Mouse (Mus musculus): ENCODE measurements around the gene Gm49661. TPM values are rescaled to one million over a fixed set of nuclear protein-coding genes. Genes with fewer than 3 reads are reported as not detected.

Gm49661 gene
- polyA plus RNA-seq, 1 experiment from 2014 or later, result not detected

GRCm38 (mm10) chr8:84917781-84918180 lies 51.5 kb downstream of the Gm49661 start:
- peaks cover 36% of the 10 kb centered on the region for H3K27me3 ChIP-seq (ENCODE audit: control insufficient read depth, insufficient read depth, low read length)
- DNase-seq (ENCODE audit: low spot score) (no peak), ATAC-seq (ENCODE audit: insufficient read depth, low FRiP score, low TSS enrichment) (no peak)
- no peak overlapping the region for H3K27ac ChIP-seq (ENCODE audit: low read depth, low read length)
- H3K4me3 ChIP-seq (ENCODE audit: low read depth, low read length), result no peak overlapping the region
- H3K9me3 ChIP-seq (ENCODE audit: control insufficient read depth, low read length), result no peaks in the 10 kb centered on the region
- no peak overlapping the region for H3K4me2 ChIP-seq (ENCODE audit: low read depth)
- H3K9ac ChIP-seq (ENCODE audit: low read length), result no peak overlapping the region
- 20% methylated on average over 20 of the region's 20 CpGs for WGBS
- no peaks in the 10 kb centered on the region for H3K36me3 ChIP-seq (ENCODE audit: control insufficient read depth, insufficient read depth, low read length)
- H3K4me1 ChIP-seq (ENCODE audit: control insufficient read depth, insufficient read depth, low read length), result peaks cover 2% of the 10 kb centered on the region; the same call in 1 of the 2 replicates

Small RNAs within 50 kb of the gene (microRNA-seq; reads per million reads assigned to microRNA genes)
- gene Gm24197, result not detected

Other genes starting within 250 kb of the Gm49661 start
- 0.84 and 1.8 TPM in 2 replicates for gene G430095P16Rik, start 246.4 kb downstream of the Gm49661 start, polyA plus RNA-seq (2014; fragmentation: Nextera tagmentation; extraction: Ambion mirVana)
- gene Nfix, start 169.1 kb downstream of the Gm49661 start, polyA plus RNA-seq (2014; fragmentation: Nextera tagmentation; extraction: Ambion mirVana), result 3.1 and 3.7 TPM in 2 replicates
- gene Dand5, start 146.6 kb downstream of the Gm49661 start, polyA plus RNA-seq (2014; fragmentation: Nextera tagmentation; extraction: Ambion mirVana), result 4.7 and 7.3 TPM in 2 replicates
- gene Gadd45gip1, start 137.9 kb downstream of the Gm49661 start, polyA plus RNA-seq (2014; fragmentation: Nextera tagmentation; extraction: Ambion mirVana), result 38.6 and 38.7 TPM in 2 replicates
- 101 TPM in 2 replicates for gene Rad23a, start 128.8 kb downstream of the Gm49661 start, polyA plus RNA-seq (2014; fragmentation: Nextera tagmentation; extraction: Ambion mirVana)
- 870 and 925 TPM in 2 replicates for gene Calr, start 122.5 kb downstream of the Gm49661 start, polyA plus RNA-seq (2014; fragmentation: Nextera tagmentation; extraction: Ambion mirVana)
- 95.7 and 104 TPM in 2 replicates for gene Farsa, start 112.4 kb downstream of the Gm49661 start, polyA plus RNA-seq (2014; fragmentation: Nextera tagmentation; extraction: Ambion mirVana)
- 50.5 and 56.9 TPM in 2 replicates for gene Syce2, start 97.3 kb downstream of the Gm49661 start, polyA plus RNA-seq (2014; fragmentation: Nextera tagmentation; extraction: Ambion mirVana)
- 31.5 and 33.7 TPM in 2 replicates for gene Gcdh, start 75.5 kb downstream of the Gm49661 start, polyA plus RNA-seq (2014; fragmentation: Nextera tagmentation; extraction: Ambion mirVana)
- 11.8 and 12.9 TPM in 2 replicates for gene Klf1, start 67.5 kb downstream of the Gm49661 start, polyA plus RNA-seq (2014; fragmentation: Nextera tagmentation; extraction: Ambion mirVana)
- 4.0 and 4.9 TPM in 2 replicates for gene Dnase2a, start 60.9 kb downstream of the Gm49661 start, polyA plus RNA-seq (2014; fragmentation: Nextera tagmentation; extraction: Ambion mirVana)
- 13.8 and 14.6 TPM in 2 replicates for gene Mast1, start 32.1 kb downstream of the Gm49661 start, polyA plus RNA-seq (2014; fragmentation: Nextera tagmentation; extraction: Ambion mirVana)
- gene Rtbdn, start 22.4 kb downstream of the Gm49661 start, polyA plus RNA-seq (2014; fragmentation: Nextera tagmentation; extraction: Ambion mirVana), result 0.25 TPM in 1 of 2 replicates, not detected in the other
- gene Prdx2, start 154 bp upstream of the Gm49661 start, polyA plus RNA-seq (2014; fragmentation: Nextera tagmentation; extraction: Ambion mirVana), result 1,335 and 1,358 TPM in 2 replicates
- 92.9 and 116 TPM in 2 replicates for gene Rnaseh2a, start 334 bp upstream of the Gm49661 start, polyA plus RNA-seq (2014; fragmentation: Nextera tagmentation; extraction: Ambion mirVana)
- 6.2 and 6.9 TPM in 2 replicates for gene Junb, start 9.3 kb upstream of the Gm49661 start, polyA plus RNA-seq (2014; fragmentation: Nextera tagmentation; extraction: Ambion mirVana)
- gene Hook2, start 21.2 kb upstream of the Gm49661 start, polyA plus RNA-seq (2014; fragmentation: Nextera tagmentation; extraction: Ambion mirVana), result 10.5 and 12.9 TPM in 2 replicates
- not detected in 2 replicates for gene Best2, start 45.1 kb upstream of the Gm49661 start, polyA plus RNA-seq (2014; fragmentation: Nextera tagmentation; extraction: Ambion mirVana)
- 129 and 130 TPM in 2 replicates for gene Asna1, start 55.8 kb upstream of the Gm49661 start, polyA plus RNA-seq (2014; fragmentation: Nextera tagmentation; extraction: Ambion mirVana)
- gene Trir, start 57.4 kb upstream of the Gm49661 start, polyA plus RNA-seq (2014; fragmentation: Nextera tagmentation; extraction: Ambion mirVana), result 158 and 170 TPM in 2 replicates
- gene Tnpo2, start 67.5 kb upstream of the Gm49661 start, polyA plus RNA-seq (2014; fragmentation: Nextera tagmentation; extraction: Ambion mirVana), result 16.3 and 19.7 TPM in 2 replicates
- gene Fbxw9, start 90.6 kb upstream of the Gm49661 start, polyA plus RNA-seq (2014; fragmentation: Nextera tagmentation; extraction: Ambion mirVana), result 25.0 and 25.8 TPM in 2 replicates
- not detected in 2 replicates for gene Gm5741, start 98.5 kb upstream of the Gm49661 start, polyA plus RNA-seq (2014; fragmentation: Nextera tagmentation; extraction: Ambion mirVana)
- 70.3 and 73.8 TPM in 2 replicates for gene Dhps, start 102.3 kb upstream of the Gm49661 start, polyA plus RNA-seq (2014; fragmentation: Nextera tagmentation; extraction: Ambion mirVana)
- gene Wdr83os, start 111.3 kb upstream of the Gm49661 start, polyA plus RNA-seq (2014; fragmentation: Nextera tagmentation; extraction: Ambion mirVana), result 117 and 119 TPM in 2 replicates
- gene Wdr83, start 111.9 kb upstream of the Gm49661 start, polyA plus RNA-seq (2014; fragmentation: Nextera tagmentation; extraction: Ambion mirVana), result 52.6 and 60.6 TPM in 2 replicates
- gene Man2b1, start 113.8 kb upstream of the Gm49661 start, polyA plus RNA-seq (2014; fragmentation: Nextera tagmentation; extraction: Ambion mirVana), result 14.4 and 17.4 TPM in 2 replicates
- 1.2 and 1.7 TPM in 2 replicates for gene Zfp791, start 153.7 kb upstream of the Gm49661 start, polyA plus RNA-seq (2014; fragmentation: Nextera tagmentation; extraction: Ambion mirVana)
- gene Cks1brt, start 182.5 kb upstream of the Gm49661 start, polyA plus RNA-seq (2014; fragmentation: Nextera tagmentation; extraction: Ambion mirVana), result not detected in 2 replicates